Mouse (Mus musculus) megakaryocyte, adult 5-6 weeks (primary cell): ENCODE results near the gene Htr1f. TPM values are rescaled to one million over a fixed set of nuclear protein-coding genes. Genes with fewer than 3 reads are reported as not detected.

ENCODE experiments used
- ATAC-seq: 2 replicates; pipeline ENCODE4 v1.8.0; 2016; ENCODE audit warnings: mild to moderate bottlenecking, inconsistent platforms; ENCODE audit not compliant: poor library complexity, severe bottlenecking
- total RNA-seq, 2 experiments: library from RNA; stranded (forward) in 1 of 2; stranded (reverse) in 1 of 2; fragments of 153-499, 151-499 nt in 1 of 2; fragments of 221-1000, 200-1000 nt in 1 of 2; gene quantifications; 2 replicates each; pipeline versions ENCODE4 v1.2.3 to v1.2.4; 2015 to 2017

The Htr1f gene
- total RNA-seq, 2 experiments from 2014 or later = not detected

DNA sequence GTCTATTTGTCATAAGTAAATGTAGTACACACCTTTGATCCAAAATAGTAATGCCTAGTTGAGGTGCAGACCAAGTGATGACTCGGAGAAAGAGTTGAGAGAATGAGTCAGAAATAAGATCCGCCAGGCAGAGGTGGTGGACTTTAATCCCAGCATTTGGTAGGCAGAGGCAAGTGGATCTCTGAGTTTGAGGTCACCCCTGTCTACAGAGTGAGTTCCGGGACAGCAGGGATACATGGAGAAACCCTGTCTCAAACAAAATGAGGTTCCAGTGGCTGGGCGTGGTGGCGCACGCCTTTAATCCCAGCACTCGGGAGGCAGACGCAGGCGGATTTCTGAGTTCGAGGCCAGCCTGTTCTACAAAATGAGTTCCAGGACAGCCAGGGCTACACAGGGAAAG lies 230.3 kb downstream of the Htr1f start:
- no peak for ATAC-seq
